Mouse (Mus musculus): ENCODE results near the gene Rec8.
A peak's percentile ranks its signal among the peaks of the same experiment; 100 is the strongest.

Rec8 gene

DNA sequence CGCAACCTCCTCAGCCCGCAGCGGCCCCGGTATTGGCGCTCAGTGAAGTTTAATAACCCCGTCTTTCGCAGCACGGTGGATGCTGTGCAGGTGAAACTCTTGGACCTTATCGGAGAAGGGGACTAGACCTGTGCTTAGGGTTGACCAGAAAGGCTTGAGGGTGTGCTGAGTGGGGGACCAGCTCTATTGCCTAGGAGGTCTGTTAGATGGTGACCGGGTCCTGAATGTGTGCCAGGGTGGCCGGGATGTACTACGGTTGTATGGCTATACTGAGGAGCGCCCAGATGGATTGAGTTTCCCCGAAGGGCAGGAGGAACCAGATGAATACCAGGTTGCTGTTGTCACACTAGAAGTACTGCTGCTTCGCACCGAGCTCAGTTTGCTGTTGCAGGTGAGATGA, 25.6 kb upstream of the Rec8 start:
- no peak for DNase-seq (ENCODE audit: low spot score)

DNA sequence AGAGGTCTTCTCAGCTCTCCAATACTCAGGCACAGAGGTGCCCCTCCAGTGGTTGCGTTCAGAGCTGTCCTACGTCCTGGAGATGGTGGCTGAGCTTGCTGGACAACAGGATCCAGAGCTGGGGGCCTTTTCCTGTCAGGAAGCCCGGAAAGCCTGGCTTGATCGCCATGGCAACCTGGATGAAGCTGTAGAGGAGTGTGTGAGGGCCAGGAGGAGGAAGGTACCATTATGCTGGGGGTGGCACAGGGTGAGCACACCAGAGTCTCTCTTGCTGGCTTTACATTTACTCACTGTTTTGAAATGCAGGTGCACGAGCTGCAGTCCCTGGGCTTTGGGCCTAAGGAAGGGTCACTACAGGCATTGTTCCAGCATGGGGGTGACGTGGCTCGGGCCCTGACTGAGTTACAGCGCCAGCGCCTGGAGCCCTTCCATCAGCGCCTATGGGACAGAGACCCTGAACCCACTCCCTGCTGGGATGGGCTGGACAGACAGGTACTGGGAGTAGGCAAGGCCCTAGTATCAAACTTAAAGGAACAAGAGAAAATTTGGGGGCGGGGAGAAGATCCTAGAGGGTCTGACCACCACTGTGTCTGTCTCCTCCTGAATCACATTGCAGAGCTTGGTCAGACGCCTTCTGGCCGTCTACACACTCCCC, 21.7 kb upstream of the Rec8 start:
- no peak for DNase-seq (ENCODE audit: low spot score)

DNA sequence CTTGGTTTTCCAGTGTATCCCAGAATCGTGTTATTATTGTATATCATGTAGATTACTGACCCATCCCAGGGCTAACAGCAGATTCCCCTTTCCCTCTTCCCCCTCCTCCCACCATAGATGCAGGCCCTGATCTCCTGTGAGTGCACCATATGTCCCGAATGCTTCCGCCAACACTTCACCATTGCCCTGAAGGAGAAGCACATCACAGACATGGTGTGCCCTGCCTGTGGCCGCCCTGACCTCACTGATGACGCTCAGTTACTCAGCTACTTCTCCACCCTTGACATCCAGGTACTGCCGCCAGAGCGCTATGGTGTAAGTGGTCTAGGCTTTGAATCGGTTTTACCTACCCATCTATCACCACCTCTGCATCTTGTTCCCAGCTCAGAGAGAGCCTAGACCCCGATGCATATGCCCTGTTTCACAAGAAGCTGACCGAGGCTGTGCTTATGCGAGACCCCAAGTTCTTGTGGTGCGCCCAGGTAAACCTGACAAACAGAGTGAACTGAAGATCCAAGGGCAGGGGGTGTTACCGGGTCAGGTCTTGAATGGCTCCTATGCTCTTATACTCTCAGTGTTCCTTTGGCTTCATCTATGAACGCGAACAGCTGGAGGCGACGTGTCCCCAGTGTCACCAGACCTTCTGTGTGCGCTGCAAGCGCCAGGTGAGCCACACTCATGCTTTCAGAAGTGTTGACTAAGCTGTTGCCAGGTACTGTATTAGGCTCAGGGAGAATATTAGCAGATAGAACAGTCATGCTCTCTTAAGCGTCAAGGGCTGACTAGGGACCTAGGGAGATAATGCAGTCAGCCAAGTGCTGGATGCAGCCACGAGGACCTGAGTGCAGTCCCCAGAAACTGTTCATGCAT, 19.1 kb upstream of the Rec8 start:
- no peak for DNase-seq (ENCODE audit: low spot score)

DNA sequence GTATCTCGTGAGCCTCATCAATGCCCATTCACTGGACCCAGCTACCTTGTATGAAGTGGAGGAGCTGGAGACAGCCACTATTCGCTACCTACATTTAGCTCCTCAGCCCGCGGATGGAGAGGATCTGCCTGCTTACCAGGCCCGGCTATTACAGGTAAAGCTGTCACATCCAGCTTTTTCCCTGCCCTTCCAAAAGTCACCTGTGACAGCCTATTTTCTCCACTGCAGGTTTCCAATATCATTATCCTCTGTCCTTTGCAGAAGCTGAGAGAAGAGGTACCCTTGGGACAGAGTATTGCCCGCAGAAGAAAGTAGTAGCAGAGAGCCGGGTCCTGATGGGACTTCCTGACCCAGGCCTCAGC, 14.6 kb upstream of the Rec8 start, which contains the start of gene Irf9:
Gene Irf9 (plus strand): TSS at position 301 of the 362 bp plus-strand sequence.
- no peak for DNase-seq (ENCODE audit: low spot score)

- peak; percentile 89 for DNase-seq (ENCODE audit: low spot score)
Measured at GRCm38 (mm10) chr14:55603633-55604576, 13.9 kb upstream of the Rec8 start.

DNA sequence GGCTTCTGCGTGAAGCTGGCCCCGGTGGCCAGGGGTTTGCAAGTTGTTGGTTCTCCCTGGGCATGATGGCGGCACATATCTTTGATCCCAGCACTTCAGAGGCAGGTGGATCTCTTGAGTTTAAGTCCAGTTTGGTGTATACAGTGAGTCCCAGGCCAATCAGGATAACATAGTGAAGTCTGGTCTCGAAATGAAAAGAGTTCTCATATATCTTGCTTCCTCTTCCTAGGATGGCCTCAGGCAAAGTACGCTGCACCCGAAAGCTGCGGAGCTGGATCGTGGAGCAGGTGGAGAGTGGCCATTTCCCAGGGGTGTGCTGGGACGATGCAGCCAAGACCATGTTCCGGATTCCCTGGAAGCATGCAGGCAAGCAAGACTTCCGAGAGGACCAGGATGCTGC, 13.0 kb upstream of the Rec8 start:
- no peak for DNase-seq (ENCODE audit: low spot score)

DNA sequence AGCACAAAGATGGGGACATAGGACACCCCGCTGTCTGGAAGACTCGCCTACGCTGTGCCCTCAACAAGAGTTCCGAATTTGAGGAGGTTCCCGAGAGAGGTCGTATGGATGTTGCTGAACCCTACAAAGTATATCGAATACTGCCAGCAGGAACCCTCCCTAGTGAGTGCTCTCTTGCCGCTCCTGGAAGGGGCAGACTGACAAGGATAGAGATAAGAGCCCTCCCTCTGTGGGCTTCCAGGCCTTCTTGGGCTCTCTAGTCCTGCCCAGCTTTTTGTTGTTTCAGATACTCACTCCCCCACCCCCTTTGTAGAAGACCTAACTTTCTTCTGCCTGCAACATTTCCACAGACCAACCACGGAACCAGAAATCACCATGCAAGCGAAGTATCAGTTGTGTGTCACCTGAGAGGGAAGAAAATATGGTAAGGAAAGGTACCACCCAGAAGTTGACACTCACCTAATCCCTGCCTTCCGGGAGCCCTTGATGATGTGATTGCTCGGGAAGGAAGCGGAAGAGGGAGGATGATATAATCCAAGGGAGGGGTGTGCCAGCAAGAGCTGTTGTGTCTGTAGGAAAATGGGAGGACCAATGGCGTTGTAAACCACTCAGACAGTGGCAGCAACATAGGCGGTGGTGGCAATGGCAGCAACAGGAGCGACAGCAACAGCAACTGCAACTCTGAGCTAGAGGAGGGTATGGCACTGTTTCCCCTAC, 11.9 kb upstream of the Rec8 start:
- no peak for DNase-seq (ENCODE audit: low spot score)

- no peak for DNase-seq (ENCODE audit: low spot score)
Measured at GRCm38 (mm10) chr14:55608339-55608738, 9.5 kb upstream of the Rec8 start.

DNA sequence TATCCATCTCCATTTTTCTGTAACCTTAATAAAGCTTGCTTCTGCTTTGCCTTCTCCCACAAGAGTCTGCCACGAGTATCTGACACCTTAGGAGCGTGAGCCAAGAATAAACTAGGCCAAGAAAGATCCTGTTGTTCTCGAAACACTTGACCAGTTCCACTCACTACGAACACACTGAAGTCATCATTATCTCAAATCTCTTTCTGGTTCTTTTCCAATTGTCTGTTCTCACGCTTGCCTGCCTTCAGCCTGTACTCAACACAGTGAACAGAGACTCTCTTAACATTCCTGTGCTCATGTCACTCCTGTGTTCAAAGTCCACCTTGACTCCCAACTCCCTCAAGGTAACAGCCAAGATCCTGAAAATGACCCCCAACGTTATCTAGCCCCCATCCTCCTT, 4.5 kb upstream of the Rec8 start:
- no peak for DNase-seq (ENCODE audit: low spot score)

- DNase-seq (ENCODE audit: low spot score), result no peak
Measured at GRCm38 (mm10) chr14:55614565-55615178, 3.2 kb upstream of the Rec8 start.

DNA sequence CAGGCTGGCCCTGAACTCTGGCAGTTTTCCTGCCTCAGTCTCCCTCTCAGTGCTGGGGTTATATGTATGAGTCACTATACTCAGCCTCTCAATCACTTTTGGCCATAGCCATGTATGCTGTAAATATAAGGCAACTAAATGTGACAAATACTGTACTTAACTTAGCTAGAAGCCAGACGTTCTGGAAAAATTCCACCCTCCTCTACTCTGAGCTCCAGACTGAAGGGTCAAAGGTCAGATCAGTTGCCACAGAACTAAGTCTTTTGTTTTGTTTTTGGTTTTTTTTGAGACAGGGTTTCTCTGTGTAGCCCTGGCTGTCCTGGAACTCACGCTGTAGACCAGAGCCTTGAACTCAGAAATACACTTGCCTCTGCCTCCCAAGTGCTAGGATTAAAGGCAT, 2.0 kb upstream of the Rec8 start:
- no peak for DNase-seq (ENCODE audit: low spot score)

GRCm38 (mm10) chr14:55616844-55617243, 993 bp upstream of the Rec8 start:
- DNase-seq (ENCODE audit: low spot score), result no peak

- DNase-seq (ENCODE audit: low spot score), result no peak
Measured at GRCm38 (mm10) chr14:55618486-55619195, 804 bp downstream of the Rec8 start.

GRCm38 (mm10) chr14:55628077-55628827, 10.4 kb downstream of the Rec8 start:
- DNase-seq (ENCODE audit: low spot score), result no peak

DNA sequence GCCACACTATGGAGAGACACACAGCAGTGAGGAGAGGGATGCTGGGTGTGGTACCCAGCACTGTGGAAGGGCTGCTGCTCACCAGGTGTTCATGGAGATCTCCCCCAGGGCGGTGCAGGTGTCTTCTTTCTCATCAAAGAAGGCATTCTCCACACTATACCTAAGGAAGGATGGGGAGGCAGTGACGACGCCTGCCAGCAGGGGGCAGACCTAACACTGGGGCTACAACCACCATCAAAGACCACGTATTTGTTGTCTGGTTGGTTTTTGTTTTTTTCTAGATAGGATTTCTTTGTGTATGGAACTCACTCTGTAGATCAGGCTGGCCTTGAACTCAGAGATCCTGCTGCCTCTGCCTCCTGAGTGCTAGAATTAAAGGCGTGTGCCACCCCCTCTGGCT, 11.5 kb downstream of the Rec8 start:
- DNase-seq (ENCODE audit: low spot score), result peak; percentile 40

GRCm38 (mm10) chr14:55634874-55635522, 17.2 kb downstream of the Rec8 start:
- DNase-seq (ENCODE audit: low spot score), result no peak

GRCm38 (mm10) chr14:55635523-55636007, 17.7 kb downstream of the Rec8 start, which contains the start of gene Ipo4:
TSS of gene Ipo4 (minus strand) at chr14:55635957.
- peak; percentile 96 for DNase-seq (ENCODE audit: low spot score)

- no peak for DNase-seq (ENCODE audit: low spot score)
Measured at GRCm38 (mm10) chr14:55637795-55638194, 20.0 kb downstream of the Rec8 start, which contains the start of gene Gm49378. TSS of gene Gm49378 (minus strand) at chr14:55637895.

DNA sequence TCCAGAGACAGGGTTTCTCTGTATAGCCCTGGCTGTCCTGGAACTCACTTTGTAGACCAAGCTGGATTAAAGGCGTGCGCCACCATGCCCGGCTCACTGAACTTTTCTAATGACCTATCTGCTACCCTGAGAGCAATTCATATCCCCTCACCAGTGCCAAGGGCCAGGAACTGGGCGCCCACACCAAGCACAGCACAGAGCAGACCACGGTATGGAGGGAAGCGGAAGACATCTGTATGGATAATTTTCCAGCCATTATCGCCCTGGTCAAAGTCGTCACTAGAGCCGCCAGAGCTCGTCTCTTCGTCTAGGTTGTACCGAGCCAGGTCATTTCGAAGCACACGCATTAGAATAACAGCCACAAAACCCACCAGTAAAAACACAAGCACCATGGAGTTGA, 23.0 kb downstream of the Rec8 start:
- DNase-seq (ENCODE audit: low spot score), result no peak
